Mouse (Mus musculus): ENCODE results near the gene Col9a1. TPM values are rescaled to one million over a fixed set of nuclear protein-coding genes. Genes with fewer than 3 reads are reported as not detected.

Gene Col9a1
- polyA plus RNA-seq, 1 experiment from 2014 or later = 11.5 TPM

DNA sequence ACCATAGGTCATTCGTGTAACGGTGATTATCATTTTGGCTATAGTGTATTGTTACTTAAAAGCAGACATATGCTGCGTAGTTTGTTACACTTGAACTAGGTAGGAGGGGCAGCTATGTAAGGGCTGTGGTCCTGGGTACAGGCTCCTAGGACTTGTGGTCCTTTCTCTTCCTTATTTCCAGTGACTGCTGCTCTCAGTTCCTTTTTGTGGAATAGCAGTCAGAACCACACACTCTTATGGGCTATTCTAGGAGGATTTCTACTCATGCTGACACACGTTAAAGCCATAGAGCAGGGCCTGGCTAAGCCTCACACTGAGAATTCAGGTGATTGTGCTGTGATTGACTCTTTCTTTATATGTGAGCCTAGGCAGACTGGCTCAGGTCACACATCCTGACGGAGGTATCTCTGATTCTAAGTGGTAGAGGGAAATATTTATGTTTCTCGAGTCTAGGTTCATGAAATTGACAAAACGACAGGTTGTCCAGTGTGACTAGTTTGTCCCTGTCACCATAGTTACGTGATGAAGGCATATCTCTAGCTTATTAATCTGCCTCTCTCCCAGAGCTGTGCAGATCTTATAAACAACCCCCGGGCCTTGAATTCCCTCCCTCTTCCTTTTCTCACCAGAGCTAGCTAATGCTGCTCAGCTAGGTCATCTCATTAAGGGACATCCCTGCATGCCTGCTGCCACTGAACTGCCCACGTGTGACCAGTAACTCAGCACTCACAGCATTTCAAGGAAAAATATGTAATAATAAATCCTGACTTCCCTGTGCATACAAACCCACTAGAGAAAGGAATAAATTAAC is 71.1 kb downstream of the Col9a1 start:
- WGBS = 58% methylated on average over 10 of the region's 10 CpGs
- H3K4me1 ChIP-seq = peaks cover 7% of the 10 kb centered on the region
- ATAC-seq (ENCODE audit: low FRiP score) = peak; percentile 82
- peak overlapping the region; percentile 14; the same call in 1 of the 2 replicates for H3K9ac ChIP-seq (replicated peaks)
- H3K27me3 ChIP-seq (replicated peaks) = no peaks in the 10 kb centered on the region
- peak overlapping the region; percentile 62 for H3K27ac ChIP-seq (replicated peaks)
- no peaks in the 10 kb centered on the region for H3K9me3 ChIP-seq (replicated peaks)
- H3K4me2 ChIP-seq = no peak overlapping the region
- H3K4me3 ChIP-seq (replicated peaks) = no peak overlapping the region
- no peaks in the 10 kb centered on the region for H3K36me3 ChIP-seq

DNA sequence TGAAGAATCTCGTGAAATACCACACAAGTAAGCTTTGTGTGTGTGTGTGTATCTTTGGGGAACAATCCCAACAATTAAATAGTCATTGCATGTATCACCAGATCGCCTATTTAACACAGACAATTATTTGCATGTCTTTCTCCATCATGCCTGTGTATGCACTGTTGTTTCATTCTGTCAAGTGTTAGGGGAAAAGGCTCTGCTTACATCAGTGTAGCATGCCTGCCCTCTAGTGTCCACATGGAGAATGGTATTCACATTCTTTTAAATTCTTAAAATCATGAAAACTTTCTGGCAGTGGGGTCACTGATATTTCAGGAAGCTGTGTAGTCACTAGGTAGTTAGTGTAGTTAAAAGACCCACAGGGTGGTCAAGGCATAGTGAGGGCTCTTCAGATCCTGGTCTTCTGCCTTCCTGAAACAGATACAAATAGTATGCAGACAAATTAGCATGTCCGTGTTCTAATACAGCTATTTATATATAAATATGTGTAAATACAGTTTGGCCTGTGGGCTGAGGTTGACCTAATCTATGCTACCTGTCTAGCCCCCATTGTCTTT is 71.8 kb downstream of the Col9a1 start:
- H3K4me1 ChIP-seq = peaks cover 7% of the 10 kb centered on the region
- H3K9me3 ChIP-seq (replicated peaks) = no peaks in the 10 kb centered on the region
- H3K4me3 ChIP-seq (replicated peaks) = no peak overlapping the region
- ATAC-seq (ENCODE audit: low FRiP score) = peak; percentile 91
- H3K27ac ChIP-seq (replicated peaks) = peak overlapping the region; percentile 62
- no peak overlapping the region; the same call in 1 of the 2 replicates for H3K9ac ChIP-seq (replicated peaks)
- WGBS = 36% methylated on average over 3 of the region's 3 CpGs
- no peak overlapping the region for H3K4me2 ChIP-seq
- no peaks in the 10 kb centered on the region for H3K27me3 ChIP-seq (replicated peaks)
- H3K36me3 ChIP-seq = no peaks in the 10 kb centered on the region

DNA sequence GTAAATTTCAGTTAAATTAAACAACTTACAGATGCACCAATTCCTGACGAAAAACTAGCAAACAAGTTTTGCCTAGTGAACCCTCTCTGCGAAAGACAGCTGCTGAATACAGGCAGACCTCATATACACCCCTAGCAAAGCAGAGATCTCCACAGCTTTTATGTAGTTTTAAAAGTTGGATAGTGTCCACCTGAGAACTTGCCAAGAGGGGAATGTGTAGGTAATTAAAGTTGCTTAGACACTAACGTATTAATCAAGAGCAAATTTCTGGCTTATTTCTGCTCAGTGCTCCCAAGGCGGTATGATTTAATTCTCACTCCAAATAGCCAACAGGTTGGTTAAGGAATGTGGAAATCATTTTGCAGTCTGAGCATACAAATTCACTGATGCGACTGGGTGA is 80.6 kb downstream of the Col9a1 start:
- Histone ChIP-seq H3K4me3 (replicated peaks) (no peak overlapping the region), H3K27me3 (replicated peaks) (no peaks in the 10 kb centered on the region), H3K27ac (replicated peaks) (no peak overlapping the region), H3K9ac (replicated peaks) (no peak overlapping the region), H3K9me3 (replicated peaks) (no peaks in the 10 kb centered on the region), H3K4me2 (no peak overlapping the region), H3K36me3 (no peaks in the 10 kb centered on the region), H3K4me1 (no peaks in the 10 kb centered on the region)
- no peak for ATAC-seq (ENCODE audit: low FRiP score)
- 75% methylated on average over 5 of the region's 5 CpGs for WGBS

DNA sequence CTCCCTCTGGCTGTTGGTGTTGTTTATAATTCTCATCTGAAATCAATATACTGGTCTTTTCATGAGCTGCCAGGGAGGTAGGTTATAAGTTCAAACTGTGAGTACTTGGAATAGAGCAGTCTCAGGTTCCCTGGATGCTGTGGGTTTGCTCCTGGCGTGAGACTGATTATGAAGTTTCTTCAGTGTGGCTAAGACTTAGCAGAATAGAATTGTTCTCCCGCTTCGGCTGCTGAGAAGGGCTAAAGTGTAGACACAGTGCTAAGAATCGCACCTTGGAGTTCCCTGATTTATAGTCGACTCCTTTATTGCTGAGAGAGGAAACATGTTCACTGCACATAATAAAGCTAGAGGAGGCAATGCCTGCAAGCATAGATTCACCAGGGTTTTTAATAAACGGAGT is 82.0 kb downstream of the Col9a1 start:
- Histone ChIP-seq H3K9me3 (replicated peaks) (no peaks in the 10 kb centered on the region), H3K27ac (replicated peaks) (no peak overlapping the region), H3K36me3 (no peaks in the 10 kb centered on the region), H3K4me1 (no peaks in the 10 kb centered on the region), H3K9ac (replicated peaks) (no peak overlapping the region), H3K27me3 (replicated peaks) (no peaks in the 10 kb centered on the region), H3K4me3 (replicated peaks) (no peak overlapping the region), H3K4me2 (no peak overlapping the region)
- peak; percentile 38 for ATAC-seq (ENCODE audit: low FRiP score)
- WGBS = 46% methylated on average over 6 of the region's 6 CpGs

DNA sequence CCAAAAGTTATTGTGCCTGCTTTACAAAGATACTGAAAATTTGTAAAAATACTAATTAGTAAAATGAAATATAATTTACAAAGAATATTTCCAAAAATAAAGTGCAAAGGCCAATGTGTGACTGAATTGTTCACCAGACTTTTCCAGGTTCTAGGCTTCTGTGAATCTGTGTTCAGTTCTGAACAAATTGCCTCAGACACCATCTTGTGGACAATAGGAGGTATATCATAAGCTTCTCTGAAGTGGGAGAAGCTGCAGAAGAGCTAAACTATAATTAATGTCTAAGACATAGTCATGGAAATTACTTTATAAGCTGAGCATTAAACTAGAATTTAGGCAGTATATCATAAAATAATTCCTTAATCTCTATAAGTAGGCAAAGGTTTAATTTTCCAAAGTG is 83.8 kb downstream of the Col9a1 start:
- no peaks in the 10 kb centered on the region for H3K36me3 ChIP-seq
- H3K4me2 ChIP-seq = no peak overlapping the region
- H3K9ac ChIP-seq (replicated peaks) = no peak overlapping the region
- H3K4me1 ChIP-seq = no peaks in the 10 kb centered on the region
- H3K27ac ChIP-seq (replicated peaks) = no peak overlapping the region
- no peaks in the 10 kb centered on the region for H3K9me3 ChIP-seq (replicated peaks)
- ATAC-seq (ENCODE audit: low FRiP score) = no peak
- H3K27me3 ChIP-seq (replicated peaks) = no peaks in the 10 kb centered on the region
- H3K4me3 ChIP-seq (replicated peaks) = no peak overlapping the region

DNA sequence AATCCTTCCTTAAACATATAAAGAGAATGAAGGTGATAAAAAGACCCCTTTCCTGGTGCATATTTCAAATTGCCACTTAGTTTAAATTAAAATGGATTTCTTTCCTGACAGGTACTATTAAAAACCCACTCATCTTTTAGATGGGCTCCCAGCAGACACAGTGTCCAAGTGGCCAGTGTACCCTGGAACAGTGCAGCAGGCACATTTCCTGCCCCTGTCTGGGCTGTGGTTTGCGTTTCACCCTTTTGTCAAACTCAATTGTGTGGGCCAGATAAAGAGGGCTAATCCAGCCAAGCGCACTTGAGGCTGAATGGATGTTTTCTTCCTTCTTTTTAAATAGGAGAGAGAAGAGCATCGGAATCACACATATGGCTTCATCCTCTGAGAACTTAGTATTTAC is 89.6 kb downstream of the Col9a1 start:
- H3K4me1 ChIP-seq = no peaks in the 10 kb centered on the region
- 21% methylated on average over 3 of the region's 3 CpGs for WGBS
- no peak for ATAC-seq (ENCODE audit: low FRiP score)
- H3K27ac ChIP-seq (replicated peaks) = no peak overlapping the region
- H3K36me3 ChIP-seq = no peaks in the 10 kb centered on the region
- H3K27me3 ChIP-seq (replicated peaks) = no peaks in the 10 kb centered on the region
- H3K4me3 ChIP-seq (replicated peaks) = no peak overlapping the region
- H3K9me3 ChIP-seq (replicated peaks) = no peaks in the 10 kb centered on the region
- H3K9ac ChIP-seq (replicated peaks) = no peak overlapping the region
- no peak overlapping the region for H3K4me2 ChIP-seq

DNA sequence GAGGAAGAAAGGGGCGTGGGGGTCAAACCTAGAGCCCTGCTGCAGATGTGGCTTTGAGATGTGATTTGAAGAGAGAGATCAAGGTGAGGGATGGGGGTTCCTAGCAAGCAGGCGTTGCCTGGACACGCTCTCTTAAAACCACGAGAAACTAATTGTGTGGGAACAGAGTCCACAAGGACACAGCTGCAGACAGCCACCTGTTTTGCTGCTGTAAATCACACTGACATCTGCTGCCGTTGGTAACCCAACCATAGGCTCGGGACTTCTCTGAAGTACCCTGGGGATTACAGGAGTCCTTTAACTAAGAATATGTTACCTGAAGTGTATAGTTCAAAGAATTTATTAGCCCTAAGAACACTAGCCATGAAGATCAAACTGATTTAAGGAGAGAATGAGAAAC is 109.0 kb downstream of the Col9a1 start:
- Histone ChIP-seq H3K4me1 (peaks cover 4% of the 10 kb centered on the region; the same call in 1 of the 2 replicates), H3K36me3 (no peaks in the 10 kb centered on the region), H3K9me3 (replicated peaks) (no peaks in the 10 kb centered on the region), H3K9ac (replicated peaks) (no peak overlapping the region), H3K27ac (replicated peaks) (no peak overlapping the region), H3K27me3 (replicated peaks) (no peaks in the 10 kb centered on the region), H3K4me3 (replicated peaks) (no peak overlapping the region), H3K4me2 (no peak overlapping the region)
- ATAC-seq (ENCODE audit: low FRiP score) = no peak; the same call in 1 of the 2 replicates
- WGBS = 11% methylated on average over 6 of the region's 6 CpGs

DNA sequence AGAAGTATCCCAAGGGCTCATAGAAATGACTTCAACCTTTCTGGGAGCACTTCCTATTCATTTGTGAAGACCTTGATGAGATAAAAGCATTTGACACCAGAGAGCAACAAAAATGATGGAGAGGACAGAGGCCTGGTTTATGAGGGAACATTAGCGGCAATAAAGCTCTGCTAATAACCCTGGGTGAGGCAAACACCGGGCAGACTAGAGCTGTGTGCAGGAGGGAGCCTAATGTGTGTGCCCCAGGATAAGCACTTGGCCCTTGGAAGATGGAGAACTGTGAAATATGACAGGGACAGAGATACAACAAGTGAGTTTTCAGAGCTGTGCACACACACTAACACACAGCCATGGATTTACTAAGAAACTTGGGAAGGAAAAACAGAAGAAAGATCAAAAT is 115.1 kb downstream of the Col9a1 start:
- Histone ChIP-seq H3K9me3 (replicated peaks) (no peaks in the 10 kb centered on the region), H3K9ac (replicated peaks) (no peak overlapping the region), H3K27me3 (replicated peaks) (no peaks in the 10 kb centered on the region), H3K4me2 (no peak overlapping the region), H3K27ac (replicated peaks) (no peak overlapping the region), H3K4me3 (replicated peaks) (no peak overlapping the region), H3K4me1 (no peaks in the 10 kb centered on the region), H3K36me3 (no peaks in the 10 kb centered on the region)
- peak; percentile 35; the same call in 1 of the 2 replicates for ATAC-seq (ENCODE audit: low FRiP score)
- 7% methylated on average over 2 of the region's 2 CpGs for WGBS

DNA sequence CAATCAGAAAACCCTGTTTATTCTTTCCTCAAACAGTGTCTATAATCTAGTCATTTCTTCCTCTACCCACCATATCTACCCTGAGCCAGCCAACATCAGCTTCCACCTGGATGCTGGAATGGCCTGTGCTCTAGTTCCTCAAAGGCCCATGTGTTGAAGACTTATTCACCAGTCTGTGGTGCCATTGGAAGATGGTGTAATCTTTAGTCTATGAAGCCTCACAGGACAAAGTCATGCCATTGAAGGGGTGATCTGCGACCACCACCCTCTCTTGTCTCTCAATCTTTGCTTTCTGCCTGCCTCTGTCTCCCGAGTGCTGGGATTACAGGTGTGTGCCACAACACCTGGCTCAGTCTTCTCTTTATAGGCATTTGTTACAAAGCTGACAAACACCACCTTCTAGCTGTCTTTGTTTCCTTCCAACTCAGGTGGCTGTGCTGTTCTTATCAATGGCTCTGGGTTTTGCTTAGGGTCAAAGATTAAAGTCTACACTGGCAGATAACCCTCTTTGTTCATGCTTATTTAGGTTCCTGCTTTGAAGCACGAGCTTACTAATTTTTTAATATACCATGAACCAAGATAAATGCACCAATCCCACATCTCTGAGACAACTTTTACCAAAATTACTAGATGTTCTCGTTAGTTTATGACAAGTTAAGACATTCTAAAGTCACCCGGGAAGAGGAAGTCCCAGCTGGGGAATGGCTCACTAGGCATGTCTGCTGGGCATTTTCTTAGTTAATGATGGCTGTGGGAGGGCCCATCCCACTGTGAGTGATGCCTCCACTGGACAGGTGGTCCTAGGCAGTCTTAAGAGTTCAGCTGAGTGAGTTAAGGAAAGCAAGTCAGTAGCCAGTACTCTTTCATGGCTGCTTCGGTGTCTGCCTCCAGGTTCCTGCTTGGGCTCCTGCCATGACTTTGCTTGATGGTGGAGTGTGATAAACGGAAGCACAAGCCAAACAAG is 117.9 kb downstream of the Col9a1 start:
- no peak for ATAC-seq (ENCODE audit: low FRiP score)
- H3K4me2 ChIP-seq = no peak overlapping the region
- H3K4me1 ChIP-seq = peaks cover 2% of the 10 kb centered on the region; the same call in 1 of the 2 replicates
- H3K4me3 ChIP-seq (replicated peaks) = no peak overlapping the region
- no peak overlapping the region for H3K27ac ChIP-seq (replicated peaks)
- H3K9ac ChIP-seq (replicated peaks) = no peak overlapping the region
- no peaks in the 10 kb centered on the region for H3K9me3 ChIP-seq (replicated peaks)
- no peaks in the 10 kb centered on the region for H3K27me3 ChIP-seq (replicated peaks)
- no peaks in the 10 kb centered on the region for H3K36me3 ChIP-seq
- WGBS = 80% methylated on average over 7 of the region's 7 CpGs

DNA sequence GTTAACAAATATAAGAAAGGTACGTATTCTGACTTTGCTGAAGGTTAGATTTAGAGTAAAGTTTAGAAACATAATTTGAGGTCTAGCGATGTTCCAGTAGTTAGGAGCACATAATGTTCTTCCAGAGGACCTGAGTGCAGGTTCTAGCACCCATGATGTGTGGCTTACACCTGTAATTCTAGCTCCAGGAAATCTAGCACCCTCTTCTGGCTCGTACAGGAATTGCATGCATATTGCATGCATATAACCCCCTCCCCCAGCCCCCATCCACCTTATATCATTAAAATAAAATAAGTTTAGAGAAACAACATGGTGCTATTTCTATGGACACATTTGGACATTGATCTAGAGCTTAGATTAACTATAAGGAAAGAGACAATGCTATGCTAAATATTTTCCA is 123.3 kb downstream of the Col9a1 start:
- Histone ChIP-seq H3K4me2 (no peak overlapping the region), H3K4me3 (replicated peaks) (no peak overlapping the region), H3K9me3 (replicated peaks) (no peaks in the 10 kb centered on the region), H3K27me3 (replicated peaks) (no peaks in the 10 kb centered on the region), H3K36me3 (no peaks in the 10 kb centered on the region), H3K4me1 (peaks cover 2% of the 10 kb centered on the region; the same call in 1 of the 2 replicates), H3K9ac (replicated peaks) (no peak overlapping the region), H3K27ac (replicated peaks) (no peak overlapping the region)
- no peak for ATAC-seq (ENCODE audit: low FRiP score)
- 89% methylated on average over 3 of the region's 3 CpGs for WGBS

Data from neural tube, embryonic 15.5 days (tissue).